Mouse (Mus musculus) embryonic facial prominence, embryonic 10.5 days (tissue): ENCODE measurements around the gene Mgst2. TPM values are rescaled to one million over a fixed set of nuclear protein-coding genes. Genes with fewer than 3 reads are reported as not detected.

ENCODE experiments used
- DNase-seq: peaks from one replicate; pipeline ENCODE4 v3.0.0-alpha.2; 2017; ENCODE audit warnings: low spot score
- H3K27ac ChIP-seq: fragments of 300-500 bp; sonication (generic); replicated peaks from 2 replicates; pipeline ENCODE4 v1.5.1; 2016; ENCODE audit warnings: mild to moderate bottlenecking
- H3K27me3 ChIP-seq: fragments of 300-500 bp; sonication (generic); replicated peaks from 2 replicates; pipeline ENCODE4 v1.6.1; 2016; ENCODE audit warnings: low read depth, mild to moderate bottlenecking; ENCODE audit not compliant: poor library complexity, severe bottlenecking
- H3K36me3 ChIP-seq: fragments of 300-500 bp; sonication (generic); replicated peaks from 2 replicates; pipeline ENCODE4 v1.6.1; 2016; ENCODE audit warnings: mild to moderate bottlenecking, moderate library complexity
- H3K4me1 ChIP-seq: fragments of 300-500 bp; sonication (generic); 2 replicates; pipeline ENCODE4 v1.6.1; 2016
- H3K4me3 ChIP-seq: fragments of 300-500 bp; sonication (generic); 2 replicates; pipeline ENCODE4 v1.5.1; 2016; ENCODE audit warnings: mild to moderate bottlenecking, moderate library complexity
- H3K9me3 ChIP-seq: fragments of 300-500 bp; sonication (generic); 2 replicates; pipeline ENCODE4 v1.6.1; 2016; ENCODE audit warnings: mild to moderate bottlenecking
- WGBS: fragments of 180-500 bp; shearing (Covaris S2); methylation state at CpG from one replicate; pipeline ENCODE4 v1.1.7; 2016; 5-methylcytosine and 5-hydroxymethylcytosine counted together
- polyA plus RNA-seq: library from polyadenylated mRNA; unstranded; fragments of >200 nt; fragmentation: Nextera tagmentation; extraction: Ambion mirVana; gene quantifications from 2 replicates; pipeline ENCODE4 v1.2.1, GENCODE M21; 2016

Gene Mgst2
- polyA plus RNA-seq, 1 experiment from 2014 or later: 0.61 TPM

DNA sequence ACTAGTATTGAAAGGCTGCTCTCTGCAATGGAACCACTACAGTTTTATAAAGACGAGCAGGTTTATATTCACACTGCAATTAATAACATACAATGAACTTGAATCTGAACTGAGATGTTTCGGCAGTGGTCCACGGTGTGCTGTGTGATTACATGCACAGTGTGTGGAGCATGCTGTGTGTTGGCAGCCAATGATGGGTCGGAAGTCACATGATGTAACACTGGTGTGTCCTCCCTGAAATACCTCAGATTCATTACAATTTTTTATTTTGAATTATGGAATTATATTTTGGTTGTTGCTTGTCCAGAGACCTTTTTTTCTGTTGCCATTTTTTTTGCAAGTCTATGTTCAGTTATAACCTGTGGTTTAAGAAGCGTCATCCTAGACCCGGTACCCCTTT, 22.8 kb upstream of the Mgst2 start:
- no peaks in the 10 kb centered on the region for H3K36me3 ChIP-seq
- H3K27ac ChIP-seq: no peak overlapping the region
- DNase-seq: no peak
- 0 out of 2 replicates have a peak, but pooled peaks cover 2% of the 10 kb centered on the region for H3K9me3 ChIP-seq
- peaks cover 4% of the 10 kb centered on the region; the same call in 1 of the 2 replicates for H3K4me1 ChIP-seq
- no peaks in the 10 kb centered on the region for H3K27me3 ChIP-seq
- H3K4me3 ChIP-seq: no peak overlapping the region
- WGBS: 94% methylated on average over 6 of the region's 6 CpGs

DNA sequence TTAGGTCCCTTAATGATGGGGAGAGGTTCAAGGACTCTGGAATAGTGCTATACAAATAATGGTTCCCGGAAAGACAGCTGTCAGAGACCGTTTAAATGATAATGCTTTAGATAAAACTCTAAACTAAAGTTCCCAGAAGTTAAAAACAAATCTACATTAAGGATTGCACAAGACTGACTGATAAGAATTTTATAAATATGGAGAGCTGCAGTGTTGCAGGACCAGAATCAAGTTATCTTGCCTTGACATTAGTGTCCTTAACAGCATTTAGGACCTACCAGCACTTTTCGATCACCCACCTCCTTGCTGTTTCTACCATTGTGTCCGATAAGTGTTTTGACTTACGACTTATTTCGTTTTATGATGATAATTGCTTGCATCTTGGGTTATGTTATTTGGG, 21.9 kb upstream of the Mgst2 start:
- DNase-seq: no peak
- H3K9me3 ChIP-seq: 0 out of 2 replicates have a peak, but pooled peaks cover 2% of the 10 kb centered on the region
- H3K4me1 ChIP-seq: peaks cover 4% of the 10 kb centered on the region; the same call in 1 of the 2 replicates
- H3K27ac ChIP-seq: no peak overlapping the region
- WGBS: 93% methylated on average over 6 of the region's 6 CpGs
- no peak overlapping the region for H3K4me3 ChIP-seq
- no peaks in the 10 kb centered on the region for H3K27me3 ChIP-seq
- H3K36me3 ChIP-seq: no peaks in the 10 kb centered on the region

DNA sequence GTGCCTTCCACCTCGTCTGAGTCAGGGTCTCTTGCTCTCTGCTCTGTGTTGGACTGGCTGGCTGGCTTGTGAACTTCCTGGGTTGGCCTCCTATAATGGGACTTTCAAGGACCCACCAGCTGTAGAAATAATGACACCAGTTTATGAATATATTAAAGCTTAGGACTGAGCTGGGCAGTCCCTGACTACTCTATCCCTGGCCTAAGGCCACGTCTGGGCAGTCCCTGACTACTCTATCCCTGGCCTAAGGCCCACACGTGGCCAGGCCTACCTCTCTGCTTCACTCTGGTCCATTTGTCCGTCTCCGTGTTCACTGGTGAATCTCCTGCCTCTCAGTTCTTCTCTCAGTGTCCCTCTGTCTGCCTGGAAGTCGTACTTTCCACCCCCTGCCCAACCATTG, 14.7 kb upstream of the Mgst2 start:
- no peak for DNase-seq
- no peaks in the 10 kb centered on the region for H3K27me3 ChIP-seq
- H3K4me1 ChIP-seq: peaks cover 25% of the 10 kb centered on the region
- no peak overlapping the region for H3K4me3 ChIP-seq
- whole genome bisulfite sequencing: 88% methylated on average over 6 of the region's 6 CpGs
- no peak overlapping the region for H3K27ac ChIP-seq
- H3K9me3 ChIP-seq: no peaks in the 10 kb centered on the region
- H3K36me3 ChIP-seq: no peaks in the 10 kb centered on the region

DNA sequence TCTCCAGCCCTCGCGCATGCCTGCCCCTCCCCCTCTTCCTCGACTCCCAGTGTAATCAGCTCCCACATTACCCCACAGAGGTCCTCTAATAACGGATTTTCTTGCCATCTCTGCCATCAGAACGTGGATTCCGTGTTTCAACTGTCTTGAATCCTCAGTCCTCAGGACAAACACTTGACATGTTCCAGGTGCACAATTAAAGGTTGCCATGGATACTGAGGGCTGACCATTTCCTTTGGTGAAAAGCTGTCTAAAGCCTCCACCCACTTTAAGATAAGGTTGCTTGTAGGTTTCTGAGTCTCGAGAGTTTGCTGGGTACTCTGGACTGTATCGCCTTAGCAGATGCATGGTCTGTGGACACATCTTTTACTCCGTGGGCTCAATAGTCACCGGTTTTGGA, 13.9 kb upstream of the Mgst2 start:
- DNase-seq: no peak
- 78% methylated on average over 10 of the region's 10 CpGs for WGBS
- no peaks in the 10 kb centered on the region for H3K9me3 ChIP-seq
- H3K36me3 ChIP-seq: no peaks in the 10 kb centered on the region
- H3K27ac ChIP-seq: no peak overlapping the region
- H3K4me1 ChIP-seq: peaks cover 25% of the 10 kb centered on the region
- H3K27me3 ChIP-seq: no peaks in the 10 kb centered on the region
- no peak overlapping the region for H3K4me3 ChIP-seq

DNA sequence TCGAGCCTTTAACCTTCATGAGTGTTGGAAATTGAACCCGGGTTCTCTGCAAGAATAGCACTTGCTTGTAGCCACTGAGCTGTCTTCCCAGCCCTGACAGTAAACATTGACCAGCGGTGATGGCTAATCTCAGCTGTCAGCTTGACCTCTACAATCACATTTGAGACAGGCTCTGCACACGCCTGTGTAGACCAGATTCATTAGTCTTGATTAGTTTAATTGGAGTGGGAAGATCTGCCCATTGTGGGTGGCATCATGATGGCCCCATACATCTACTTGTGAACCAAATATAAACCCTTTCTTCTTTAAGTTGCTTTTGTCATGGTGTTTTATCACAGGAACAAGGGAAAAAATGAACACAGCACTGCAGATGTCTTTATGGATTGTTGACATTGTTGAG, 12.8 kb upstream of the Mgst2 start:
- DNase-seq: no peak
- Histone ChIP-seq H3K9me3 (no peaks in the 10 kb centered on the region), H3K4me1 (peaks cover 35% of the 10 kb centered on the region), H3K27me3 (no peaks in the 10 kb centered on the region), H3K36me3 (no peaks in the 10 kb centered on the region), H3K27ac (no peak overlapping the region), H3K4me3 (no peak overlapping the region)
- 82% methylated on average over 4 of the region's 4 CpGs for WGBS

DNA sequence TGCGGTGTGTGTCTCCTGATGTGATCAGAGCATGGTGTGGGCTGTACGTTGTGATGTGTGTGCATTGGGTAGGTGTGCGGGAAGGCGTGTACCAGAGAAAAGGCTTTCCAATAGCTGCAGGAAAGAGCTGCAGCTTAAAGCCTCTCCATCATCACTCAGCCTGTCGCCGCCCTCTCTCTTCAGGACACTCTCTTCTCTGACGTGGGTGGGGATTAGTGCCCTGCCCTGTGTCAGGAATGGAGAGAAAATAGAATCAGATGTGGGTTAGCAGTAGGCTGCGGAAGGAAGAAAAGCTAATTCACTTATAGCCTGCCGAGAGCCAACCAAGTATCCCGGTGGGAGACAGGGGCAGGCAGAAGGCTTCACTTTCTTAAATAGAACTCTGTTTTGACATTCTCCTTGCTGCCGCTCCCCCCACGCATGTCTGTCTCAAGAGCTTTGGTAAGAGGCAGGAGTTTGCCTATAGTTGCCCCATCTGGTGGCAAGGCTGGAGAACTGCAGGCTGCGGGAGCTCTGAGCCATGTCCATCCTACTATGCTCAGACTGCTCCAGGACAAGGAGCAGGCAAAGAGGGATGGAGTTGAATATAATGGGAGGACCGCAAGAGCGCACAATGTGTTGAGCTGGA, 12.0 kb upstream of the Mgst2 start:
- H3K4me1 ChIP-seq: peaks cover 43% of the 10 kb centered on the region
- H3K27me3 ChIP-seq: no peaks in the 10 kb centered on the region
- H3K36me3 ChIP-seq: no peaks in the 10 kb centered on the region
- peak overlapping the region; percentile 57; the same call in 1 of the 2 replicates for H3K27ac ChIP-seq
- peak overlapping the region; percentile 31; the same call in 1 of the 2 replicates for H3K4me3 ChIP-seq
- DNase-seq: peak; percentile 85
- WGBS: 41% methylated on average over 15 of the region's 15 CpGs
- H3K9me3 ChIP-seq: no peaks in the 10 kb centered on the region

DNA sequence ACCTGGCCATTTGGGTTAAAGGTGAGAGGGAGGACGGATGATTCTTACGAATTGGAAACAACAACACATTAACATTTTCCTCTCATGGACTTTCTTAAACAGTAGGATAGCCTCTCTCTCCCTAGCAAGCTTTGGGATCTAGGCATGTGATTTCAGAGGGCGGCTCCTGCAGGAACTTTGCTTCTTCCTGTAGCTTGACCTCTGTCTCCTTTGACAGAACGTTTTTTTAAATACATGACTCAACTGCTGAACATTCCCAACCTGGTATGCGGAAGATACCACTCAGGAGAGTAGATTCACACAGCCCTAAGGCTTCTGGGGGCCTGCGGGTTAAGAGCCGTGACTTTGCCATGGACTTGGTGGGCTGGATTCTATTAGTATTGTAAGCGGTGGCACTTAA, 10.7 kb upstream of the Mgst2 start:
- 70% methylated on average over 8 of the region's 8 CpGs for WGBS
- no peaks in the 10 kb centered on the region for H3K36me3 ChIP-seq
- no peak overlapping the region; the same call in 1 of the 2 replicates for H3K27ac ChIP-seq
- peaks cover 50% of the 10 kb centered on the region for H3K4me1 ChIP-seq
- no peak overlapping the region for H3K4me3 ChIP-seq
- DNase-seq: no peak
- no peaks in the 10 kb centered on the region for H3K9me3 ChIP-seq
- no peaks in the 10 kb centered on the region for H3K27me3 ChIP-seq

DNA sequence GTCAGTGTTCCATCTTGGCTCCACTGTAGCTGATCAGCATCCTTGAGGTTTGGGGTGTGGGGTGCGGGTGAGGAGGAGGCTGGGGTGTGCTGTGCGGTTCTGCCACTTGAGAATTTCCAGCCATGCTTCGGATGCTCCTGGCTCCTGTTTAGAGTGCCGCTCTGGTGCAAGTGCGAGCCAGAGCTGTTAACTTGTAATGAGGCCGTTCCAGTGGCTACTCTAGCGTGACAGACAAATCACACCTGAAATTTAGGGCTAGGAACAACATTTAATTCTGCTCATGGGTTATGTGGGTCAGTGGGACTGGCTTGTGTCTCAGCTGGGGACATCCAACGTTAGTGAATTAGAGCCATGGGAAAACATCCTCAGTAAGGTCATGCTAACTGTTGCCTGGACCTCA, 10.2 kb upstream of the Mgst2 start:
- Histone ChIP-seq H3K27ac (no peak overlapping the region), H3K4me1 (peaks cover 50% of the 10 kb centered on the region), H3K27me3 (no peaks in the 10 kb centered on the region), H3K4me3 (no peak overlapping the region), H3K36me3 (no peaks in the 10 kb centered on the region), H3K9me3 (no peaks in the 10 kb centered on the region)
- DNase-seq: peak; percentile 11
- 77% methylated on average over 8 of the region's 8 CpGs for WGBS

DNA sequence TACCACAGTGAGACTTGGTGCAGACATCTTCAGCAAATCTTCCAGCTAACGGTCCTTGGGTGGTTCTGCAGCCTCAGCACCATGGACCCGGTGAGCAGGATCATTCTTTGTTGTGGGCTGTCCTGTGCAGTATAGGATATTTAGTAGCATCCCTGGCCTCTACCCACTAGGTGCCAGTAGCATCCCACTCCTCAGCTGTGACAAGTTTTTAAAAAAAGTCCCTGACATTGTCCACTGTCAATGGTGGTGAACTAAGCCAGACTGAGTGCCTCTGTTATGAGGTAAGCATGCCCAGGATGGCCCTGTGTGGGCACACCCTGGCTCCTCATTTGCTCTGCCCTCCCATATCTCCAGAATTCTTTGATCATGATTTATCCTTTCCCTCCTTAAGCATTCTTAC, 9.0 kb upstream of the Mgst2 start:
- Histone ChIP-seq H3K27me3 (no peaks in the 10 kb centered on the region), H3K9me3 (no peaks in the 10 kb centered on the region), H3K36me3 (no peaks in the 10 kb centered on the region), H3K4me3 (no peak overlapping the region), H3K4me1 (peaks cover 54% of the 10 kb centered on the region), H3K27ac (0 out of 2 replicates have a peak overlapping the region, but pooled peaks have one; percentile 85)
- DNase-seq: no peak
- WGBS: 86% methylated on average over 2 of the region's 2 CpGs

DNA sequence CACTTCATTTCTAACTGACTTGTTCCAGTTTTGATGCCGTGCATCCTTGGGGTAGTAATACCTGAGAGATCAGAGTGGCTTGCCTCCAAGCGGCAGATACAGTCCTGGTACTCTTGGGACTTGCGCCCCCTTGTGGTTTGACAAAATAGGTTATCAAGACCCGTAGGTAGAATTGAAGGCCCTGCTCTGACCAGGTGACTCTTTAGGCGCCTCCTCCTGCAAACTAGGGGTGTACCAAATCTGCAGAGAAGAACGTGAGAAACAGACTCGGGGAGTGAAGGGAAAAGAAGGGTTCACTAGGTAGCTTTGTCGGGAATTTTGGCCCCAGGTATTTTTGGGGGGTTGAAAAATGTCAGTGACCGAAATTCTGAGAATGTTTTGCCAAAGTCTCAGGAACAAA, 7.9 kb upstream of the Mgst2 start:
- H3K4me3 ChIP-seq: peak overlapping the region; percentile 45
- 3% methylated on average over 9 of the region's 9 CpGs for WGBS
- H3K36me3 ChIP-seq: no peaks in the 10 kb centered on the region
- no peaks in the 10 kb centered on the region for H3K9me3 ChIP-seq
- peak overlapping the region; percentile 85 for H3K27ac ChIP-seq
- DNase-seq: peak; percentile 84
- H3K4me1 ChIP-seq: peaks cover 48% of the 10 kb centered on the region
- H3K27me3 ChIP-seq: no peaks in the 10 kb centered on the region

DNA sequence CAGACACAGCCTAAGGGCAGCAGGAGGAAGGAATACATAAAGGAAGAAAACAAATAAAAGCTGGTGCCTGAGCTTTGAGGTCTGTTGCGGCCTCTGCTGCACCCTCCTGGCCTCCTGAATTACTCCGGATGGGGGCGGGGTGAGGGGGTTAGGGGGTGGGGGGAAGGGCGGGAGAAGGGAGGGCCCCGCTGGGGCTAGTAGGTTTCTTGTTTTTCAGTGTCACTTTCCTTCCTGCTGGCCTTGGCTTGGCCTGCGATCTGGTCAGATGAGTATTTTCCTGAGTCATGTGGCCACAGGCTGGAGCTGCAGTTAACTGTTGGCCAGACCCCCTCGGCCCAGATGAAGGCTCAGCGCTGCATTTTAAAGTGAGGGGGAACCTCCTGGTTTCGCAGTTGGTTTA, 7.5 kb upstream of the Mgst2 start:
- peak overlapping the region; percentile 85 for H3K27ac ChIP-seq
- H3K36me3 ChIP-seq: no peaks in the 10 kb centered on the region
- H3K27me3 ChIP-seq: no peaks in the 10 kb centered on the region
- WGBS: 2% methylated on average over 9 of the region's 9 CpGs
- H3K4me3 ChIP-seq: peak overlapping the region; percentile 45
- DNase-seq: peak; percentile 85
- H3K4me1 ChIP-seq: peaks cover 48% of the 10 kb centered on the region
- H3K9me3 ChIP-seq: no peaks in the 10 kb centered on the region

DNA sequence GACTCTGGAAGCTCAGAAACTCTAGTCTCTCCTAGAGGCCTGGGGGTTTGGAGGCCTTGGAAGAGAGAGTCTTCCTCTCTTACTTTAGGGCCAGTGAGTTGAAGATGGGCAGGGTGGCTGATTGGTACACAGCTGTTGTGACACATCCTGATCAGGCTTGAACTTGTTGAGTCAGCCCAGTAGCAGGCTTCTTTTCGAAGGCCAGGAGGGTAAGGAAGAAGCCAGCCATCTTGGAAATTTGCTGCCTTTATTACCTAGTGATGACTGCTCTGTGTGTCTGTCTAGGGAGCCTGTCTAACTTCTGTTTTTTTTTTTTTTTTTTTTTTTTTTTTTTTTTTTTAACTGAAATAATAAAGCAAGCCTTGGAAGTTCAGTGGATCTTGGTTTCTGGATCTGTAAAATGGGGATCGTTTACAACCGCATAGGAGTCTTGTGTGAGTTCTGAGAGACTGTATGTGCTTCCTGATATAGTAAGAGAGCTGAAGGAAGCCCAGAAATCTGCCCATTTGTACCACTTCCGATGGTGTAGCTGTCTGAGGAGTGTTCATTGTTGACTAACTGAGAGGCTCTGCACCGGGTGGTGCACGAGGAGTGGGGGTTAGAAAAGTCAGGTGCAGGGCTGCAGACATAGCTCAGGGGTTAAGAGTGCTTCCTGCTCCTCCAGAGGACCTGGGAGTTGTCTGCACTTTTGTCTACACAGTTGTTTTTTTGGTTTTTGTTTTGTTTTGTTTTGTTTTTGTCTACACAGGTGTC, 5.7 kb upstream of the Mgst2 start:
- peaks cover 37% of the 10 kb centered on the region for H3K4me1 ChIP-seq
- H3K27me3 ChIP-seq: no peaks in the 10 kb centered on the region
- WGBS: 80% methylated on average over 6 of the region's 6 CpGs
- DNase-seq: no peak
- no peaks in the 10 kb centered on the region for H3K36me3 ChIP-seq
- H3K4me3 ChIP-seq: no peak overlapping the region
- no peaks in the 10 kb centered on the region for H3K9me3 ChIP-seq
- no peak overlapping the region for H3K27ac ChIP-seq

DNA sequence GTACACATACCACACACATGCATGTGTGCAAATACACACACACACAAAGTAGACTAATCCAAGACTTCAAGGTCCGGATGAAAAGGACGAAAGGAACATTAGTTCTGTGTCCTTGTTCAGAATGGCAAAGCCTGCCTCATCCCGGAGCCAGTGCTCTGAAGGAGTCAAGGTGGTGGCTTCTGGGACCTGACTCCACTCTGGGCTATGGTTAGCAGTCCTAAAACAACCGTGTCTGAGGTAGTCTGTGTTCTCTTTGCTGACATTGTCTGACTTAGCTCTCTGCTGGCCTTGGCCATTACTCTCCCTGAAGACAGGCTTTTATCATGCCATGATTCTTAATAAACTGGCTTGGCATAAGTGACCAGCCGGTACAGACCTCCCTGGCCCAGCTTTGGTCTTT, 745 bp upstream of the Mgst2 start:
- Histone ChIP-seq H3K4me3 (no peak overlapping the region), H3K27ac (no peak overlapping the region), H3K27me3 (no peaks in the 10 kb centered on the region), H3K4me1 (peaks cover 23% of the 10 kb centered on the region), H3K36me3 (no peaks in the 10 kb centered on the region), H3K9me3 (no peaks in the 10 kb centered on the region)
- no peak for DNase-seq
- WGBS: 89% methylated on average over 5 of the region's 5 CpGs
